Mouse (Mus musculus): Measurements from ENCODE around the gene Psme2. TPM values are rescaled to one million over a fixed set of nuclear protein-coding genes. Genes with fewer than 3 reads are reported as not detected.

Gene Psme2
- polyA plus RNA-seq, 1 experiment from 2014 or later, result 170 TPM

- no peaks in the 10 kb centered on the region for H3K27me3 ChIP-seq (replicated peaks; ENCODE audit: control insufficient read depth, insufficient read depth, low read length)
- H3K4me3 ChIP-seq (ENCODE audit: low read length), result no peak overlapping the region
- no peak for ATAC-seq
- WGBS, result 77% methylated on average over 16 of the region's 16 CpGs
- no peaks in the 10 kb centered on the region for H3K9me3 ChIP-seq (ENCODE audit: control insufficient read depth, low read length)
- H3K9ac ChIP-seq (ENCODE audit: low read depth, low read length), result no peak overlapping the region
- H3K4me2 ChIP-seq (ENCODE audit: low read length), result no peak overlapping the region
- H3K36me3 ChIP-seq (ENCODE audit: control insufficient read depth, insufficient read depth, low read length), result peaks cover 6% of the 10 kb centered on the region
- no peak overlapping the region for H3K27ac ChIP-seq (ENCODE audit: low read depth, low read length)
- peaks cover 5% of the 10 kb centered on the region for H3K4me1 ChIP-seq (ENCODE audit: control insufficient read depth, insufficient read depth, low read depth, low read length)
These were observed 14.5 kb downstream of the Psme2 start for GRCm38 (mm10) chr14:55576376-55576775.

- Histone ChIP-seq H3K4me3 (ENCODE audit: low read length) (no peak overlapping the region), H3K27me3 (replicated peaks; ENCODE audit: control insufficient read depth, insufficient read depth, low read length) (no peaks in the 10 kb centered on the region), H3K4me1 (ENCODE audit: control insufficient read depth, insufficient read depth, low read depth, low read length) (peaks cover 5% of the 10 kb centered on the region), H3K9ac (ENCODE audit: low read depth, low read length) (no peak overlapping the region), H3K4me2 (ENCODE audit: low read length) (no peak overlapping the region), H3K27ac (ENCODE audit: low read depth, low read length) (no peak overlapping the region), H3K36me3 (ENCODE audit: control insufficient read depth, insufficient read depth, low read length) (peaks cover 2% of the 10 kb centered on the region; the same call in 1 of the 2 replicates), H3K9me3 (ENCODE audit: control insufficient read depth, low read length) (no peaks in the 10 kb centered on the region)
- WGBS, result 74% methylated on average over 13 of the region's 13 CpGs
- no peak for ATAC-seq
These were observed 15.2 kb downstream of the Psme2 start for GRCm38 (mm10) chr14:55575711-55576110.

GRCm38 (mm10) chr14:55575302-55575701 lies 15.6 kb downstream of the Psme2 start, which contains the start of gene Fitm1:
Gene Fitm1 (plus strand): TSS chr14:55575617.
- no peaks in the 10 kb centered on the region for H3K9me3 ChIP-seq (ENCODE audit: control insufficient read depth, low read length)
- no peak within 1 kb of the TSS for H3K27ac ChIP-seq (ENCODE audit: low read depth, low read length)
- H3K36me3 ChIP-seq (ENCODE audit: control insufficient read depth, insufficient read depth, low read length), result no peaks in the 10 kb centered on the region
- H3K4me3 ChIP-seq (ENCODE audit: low read length), result no peak within 1 kb of the TSS
- H3K9ac ChIP-seq (ENCODE audit: low read depth, low read length), result no peak within 1 kb of the TSS
- H3K27me3 ChIP-seq (replicated peaks; ENCODE audit: control insufficient read depth, insufficient read depth, low read length), result no peaks in the 10 kb centered on the region
- no peak for ATAC-seq
- no peak within 1 kb of the TSS for H3K4me2 ChIP-seq (ENCODE audit: low read length)
- peaks cover 5% of the 10 kb centered on the region for H3K4me1 ChIP-seq (ENCODE audit: control insufficient read depth, insufficient read depth, low read depth, low read length)
- 87% methylated on average over 8 of the region's 8 CpGs for WGBS

- Histone ChIP-seq H3K4me3 (ENCODE audit: low read length) (no peak overlapping the region), H3K9ac (ENCODE audit: low read depth, low read length) (no peak overlapping the region), H3K4me2 (ENCODE audit: low read length) (no peak overlapping the region), H3K4me1 (ENCODE audit: control insufficient read depth, insufficient read depth, low read depth, low read length) (no peaks in the 10 kb centered on the region), H3K27me3 (replicated peaks; ENCODE audit: control insufficient read depth, insufficient read depth, low read length) (no peaks in the 10 kb centered on the region), H3K9me3 (ENCODE audit: control insufficient read depth, low read length) (no peaks in the 10 kb centered on the region), H3K36me3 (ENCODE audit: control insufficient read depth, insufficient read depth, low read length) (peaks cover 9% of the 10 kb centered on the region), H3K27ac (ENCODE audit: low read depth, low read length) (no peak overlapping the region)
- ATAC-seq, result no peak
These were observed 19.2 kb downstream of the Psme2 start for GRCm38 (mm10) chr14:55571760-55572159.

- Histone ChIP-seq H3K36me3 (ENCODE audit: control insufficient read depth, insufficient read depth, low read length) (peaks cover 20% of the 10 kb centered on the region), H3K27me3 (replicated peaks; ENCODE audit: control insufficient read depth, insufficient read depth, low read length) (no peaks in the 10 kb centered on the region), H3K27ac (ENCODE audit: low read depth, low read length) (no peak overlapping the region), H3K4me1 (ENCODE audit: control insufficient read depth, insufficient read depth, low read depth, low read length) (no peaks in the 10 kb centered on the region), H3K4me2 (ENCODE audit: low read length) (no peak overlapping the region), H3K9ac (ENCODE audit: low read depth, low read length) (no peak overlapping the region), H3K4me3 (ENCODE audit: low read length) (no peak overlapping the region), H3K9me3 (ENCODE audit: control insufficient read depth, low read length) (no peaks in the 10 kb centered on the region)
- ATAC-seq, result no peak
- 89% methylated on average over 2 of the region's 2 CpGs for WGBS
These were observed 20.3 kb downstream of the Psme2 start for GRCm38 (mm10) chr14:55570588-55570987.

GRCm38 (mm10) chr14:55567496-55567895 lies 23.4 kb downstream of the Psme2 start:
- Histone ChIP-seq H3K4me3 (ENCODE audit: low read length) (no peak overlapping the region), H3K27ac (ENCODE audit: low read depth, low read length) (no peak overlapping the region), H3K9me3 (ENCODE audit: control insufficient read depth, low read length) (no peaks in the 10 kb centered on the region), H3K36me3 (ENCODE audit: control insufficient read depth, insufficient read depth, low read length) (peaks cover 30% of the 10 kb centered on the region), H3K4me2 (ENCODE audit: low read length) (no peak overlapping the region), H3K9ac (ENCODE audit: low read depth, low read length) (no peak overlapping the region), H3K4me1 (ENCODE audit: control insufficient read depth, insufficient read depth, low read depth, low read length) (no peaks in the 10 kb centered on the region), H3K27me3 (replicated peaks; ENCODE audit: control insufficient read depth, insufficient read depth, low read length) (no peaks in the 10 kb centered on the region)
- WGBS, result 86% methylated on average over 3 of the region's 3 CpGs
- ATAC-seq, result no peak

GRCm38 (mm10) chr14:55565748-55566147 lies 25.2 kb downstream of the Psme2 start:
- ATAC-seq, result no peak
- no peak overlapping the region for H3K4me2 ChIP-seq (ENCODE audit: low read length)
- peaks cover 13% of the 10 kb centered on the region for H3K4me1 ChIP-seq (ENCODE audit: control insufficient read depth, insufficient read depth, low read depth, low read length)
- no peaks in the 10 kb centered on the region for H3K9me3 ChIP-seq (ENCODE audit: control insufficient read depth, low read length)
- H3K36me3 ChIP-seq (ENCODE audit: control insufficient read depth, insufficient read depth, low read length), result peaks cover 30% of the 10 kb centered on the region
- no peak overlapping the region for H3K27ac ChIP-seq (ENCODE audit: low read depth, low read length)
- H3K27me3 ChIP-seq (replicated peaks; ENCODE audit: control insufficient read depth, insufficient read depth, low read length), result no peaks in the 10 kb centered on the region
- H3K4me3 ChIP-seq (ENCODE audit: low read length), result no peak overlapping the region
- H3K9ac ChIP-seq (ENCODE audit: low read depth, low read length), result no peak overlapping the region
- 83% methylated on average over 3 of the region's 3 CpGs for WGBS

GRCm38 (mm10) chr14:55563249-55563648 lies 27.7 kb downstream of the Psme2 start:
- Histone ChIP-seq H3K9me3 (ENCODE audit: control insufficient read depth, low read length) (no peaks in the 10 kb centered on the region), H3K27me3 (replicated peaks; ENCODE audit: control insufficient read depth, insufficient read depth, low read length) (no peaks in the 10 kb centered on the region), H3K36me3 (ENCODE audit: control insufficient read depth, insufficient read depth, low read length) (peaks cover 24% of the 10 kb centered on the region), H3K4me3 (ENCODE audit: low read length) (no peak overlapping the region), H3K4me1 (ENCODE audit: control insufficient read depth, insufficient read depth, low read depth, low read length) (peaks cover 15% of the 10 kb centered on the region), H3K27ac (ENCODE audit: low read depth, low read length) (no peak overlapping the region), H3K9ac (ENCODE audit: low read depth, low read length) (no peak overlapping the region), H3K4me2 (ENCODE audit: low read length) (no peak overlapping the region)
- 93% methylated on average over 11 of the region's 11 CpGs for WGBS
- no peak for ATAC-seq

GRCm38 (mm10) chr14:55561860-55562259 lies 29.1 kb downstream of the Psme2 start:
- H3K9ac ChIP-seq (ENCODE audit: low read depth, low read length), result no peak overlapping the region
- 87% methylated on average over 10 of the region's 10 CpGs for WGBS
- H3K4me3 ChIP-seq (ENCODE audit: low read length), result no peak overlapping the region

More at GRCm38 (mm10) chr14:55561860-55562259, 29.1 kb downstream of the Psme2 start:
- Histone ChIP-seq H3K4me1 (ENCODE audit: control insufficient read depth, insufficient read depth, low read depth, low read length) (peaks cover 15% of the 10 kb centered on the region), H3K4me2 (ENCODE audit: low read length) (no peak overlapping the region; the same call in 1 of the 2 replicates), H3K27me3 (replicated peaks; ENCODE audit: control insufficient read depth, insufficient read depth, low read length) (no peaks in the 10 kb centered on the region), H3K27ac (ENCODE audit: low read depth, low read length) (no peak overlapping the region), H3K36me3 (ENCODE audit: control insufficient read depth, insufficient read depth, low read length) (peaks cover 22% of the 10 kb centered on the region), H3K9me3 (ENCODE audit: control insufficient read depth, low read length) (no peaks in the 10 kb centered on the region)
- no peak for ATAC-seq
